Mouse (Mus musculus) small intestine, adult 2 months (tissue): Measurements from ENCODE around the gene Rtbdn. TPM values are rescaled to one million over a fixed set of nuclear protein-coding genes. Genes with fewer than 3 reads are reported as not detected.
A peak's percentile ranks its signal among the peaks of the same experiment; 100 is the strongest.

Source experiments
- H3K27ac ChIP-seq: fragments of 200-500 bp; 2 replicates; pipeline ENCODE4 v1.5.1; 2012; ENCODE audit warnings: low read depth, low read length, control low read depth, inconsistent platforms; ENCODE audit not compliant: insufficient read depth
- H3K27me3 ChIP-seq: fragments of 200-500 bp; 2 replicates; pipeline ENCODE4 v1.6.1; 2012; ENCODE audit warnings: mild to moderate bottlenecking, moderate library complexity, low read length, inconsistent platforms; ENCODE audit not compliant: control insufficient read depth, insufficient read depth
- H3K36me3 ChIP-seq: fragments of 200-500 bp; 2 replicates; pipeline ENCODE4 v1.6.1; 2012; ENCODE audit warnings: mild to moderate bottlenecking, low read length, control low read depth, inconsistent platforms; ENCODE audit not compliant: control insufficient read depth, insufficient read depth
- H3K4me1 ChIP-seq: fragments of 200-500 bp; 2 replicates; pipeline ENCODE4 v1.6.1; 2012; ENCODE audit warnings: low read length, inconsistent platforms, mixed read lengths; ENCODE audit not compliant: control insufficient read depth, insufficient read depth, insufficient read length
- H3K4me3 ChIP-seq: fragments of 200-500 bp; 2 replicates; pipeline ENCODE4 v1.5.1; 2012; ENCODE audit warnings: low read depth, mild to moderate bottlenecking, control low read depth, inconsistent platforms, low read length, moderate library complexity
- CTCF ChIP-seq: fragments of 200-500 bp; IDR thresholded peaks from 2 replicates; pipeline ENCODE4 v1.5.1; 2012; ENCODE audit warnings: low read depth, mild to moderate bottlenecking, control low read depth, inconsistent platforms, low read length, moderate library complexity, mixed read lengths; ENCODE audit not compliant: insufficient replicate concordance, insufficient read length; ENCODE audit errors: extremely low read depth
- POLR2A ChIP-seq: fragments of 200-500 bp; IDR thresholded peaks from 2 replicates; pipeline ENCODE4 v1.6.1; 2012; ENCODE audit warnings: low read depth, mild to moderate bottlenecking, control low read depth, inconsistent platforms, low read length, moderate library complexity
- WGBS: fragments of 180-500 bp; shearing (Covaris S2); methylation state at CpG from one replicate; pipeline ENCODE4 v1.1.7; 2018; 5-methylcytosine and 5-hydroxymethylcytosine counted together
- polyA plus RNA-seq: library from polyadenylated mRNA; depleted of rRNA; stranded (reverse); fragments of >200 nt; gene quantifications from 2 replicates; pipeline ENCODE4 v1.2.3, GENCODE M21; 2012

Gene Rtbdn
- polyA plus RNA-seq, 1 experiment: 0.15 TPM

DNA sequence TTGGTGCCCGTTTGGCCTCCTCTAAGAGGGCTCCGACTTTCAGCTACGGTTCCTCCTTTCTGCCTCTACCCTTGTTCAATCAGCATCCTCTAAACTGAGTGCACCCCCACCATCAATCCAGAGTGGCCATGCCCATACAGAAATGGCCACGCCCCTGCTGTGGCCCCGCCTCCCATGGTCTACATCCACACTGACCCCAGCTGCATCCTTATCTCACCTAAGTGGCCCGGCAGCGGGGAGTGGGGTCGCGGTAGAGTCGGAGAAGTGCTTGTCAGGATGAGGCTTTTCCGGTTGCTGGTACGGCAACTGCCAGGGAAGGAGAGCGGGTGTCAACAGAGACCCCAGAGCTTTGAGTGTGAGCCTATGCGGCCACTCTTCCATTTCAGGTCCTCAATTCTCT is 11.3 kb upstream of the Rtbdn start:
- TF ChIP-seq CTCF (no peak), POLR2A (no peak)
- Histone ChIP-seq H3K4me3 (no peak overlapping the region), H3K27me3 (peaks cover 33% of the 10 kb centered on the region), H3K27ac (no peak overlapping the region), H3K36me3 (no peaks in the 10 kb centered on the region), H3K4me1 (peaks cover 3% of the 10 kb centered on the region; the same call in 1 of the 2 replicates)
- 9% methylated on average over 14 of the region's 14 CpGs for whole genome bisulfite sequencing

- Histone ChIP-seq H3K4me1 (peaks cover 3% of the 10 kb centered on the region; the same call in 1 of the 2 replicates), H3K27ac (no peak overlapping the region), H3K27me3 (peaks cover 31% of the 10 kb centered on the region), H3K4me3 (peak overlapping the region; percentile 52), H3K36me3 (no peaks in the 10 kb centered on the region)
- TF ChIP-seq CTCF: no peak
- no peak for TF ChIP-seq POLR2A
- 22% methylated on average over 23 of the region's 23 CpGs for WGBS
Measured at GRCm38 (mm10) chr8:84936041-84936961, 10.5 kb upstream of the Rtbdn start.

- H3K4me1 ChIP-seq: peaks cover 3% of the 10 kb centered on the region; the same call in 1 of the 2 replicates
- no peak within 1 kb of the TSS for H3K27ac ChIP-seq
- TF ChIP-seq POLR2A: no peak
- TF ChIP-seq CTCF: peak; percentile 51
- H3K36me3 ChIP-seq: no peaks in the 10 kb centered on the region
- peak within 1 kb of the TSS; percentile 52 for H3K4me3 ChIP-seq
- 1% methylated on average over 48 of the region's 50 CpGs for WGBS
- peaks cover 28% of the 10 kb centered on the region for H3K27me3 ChIP-seq
Measured at GRCm38 (mm10) chr8:84936962-84937546, 9.7 kb upstream of the Rtbdn start, which contains the start of gene Mast1. Gene Mast1, minus strand, starts transcription at chr8:84937359.

DNA sequence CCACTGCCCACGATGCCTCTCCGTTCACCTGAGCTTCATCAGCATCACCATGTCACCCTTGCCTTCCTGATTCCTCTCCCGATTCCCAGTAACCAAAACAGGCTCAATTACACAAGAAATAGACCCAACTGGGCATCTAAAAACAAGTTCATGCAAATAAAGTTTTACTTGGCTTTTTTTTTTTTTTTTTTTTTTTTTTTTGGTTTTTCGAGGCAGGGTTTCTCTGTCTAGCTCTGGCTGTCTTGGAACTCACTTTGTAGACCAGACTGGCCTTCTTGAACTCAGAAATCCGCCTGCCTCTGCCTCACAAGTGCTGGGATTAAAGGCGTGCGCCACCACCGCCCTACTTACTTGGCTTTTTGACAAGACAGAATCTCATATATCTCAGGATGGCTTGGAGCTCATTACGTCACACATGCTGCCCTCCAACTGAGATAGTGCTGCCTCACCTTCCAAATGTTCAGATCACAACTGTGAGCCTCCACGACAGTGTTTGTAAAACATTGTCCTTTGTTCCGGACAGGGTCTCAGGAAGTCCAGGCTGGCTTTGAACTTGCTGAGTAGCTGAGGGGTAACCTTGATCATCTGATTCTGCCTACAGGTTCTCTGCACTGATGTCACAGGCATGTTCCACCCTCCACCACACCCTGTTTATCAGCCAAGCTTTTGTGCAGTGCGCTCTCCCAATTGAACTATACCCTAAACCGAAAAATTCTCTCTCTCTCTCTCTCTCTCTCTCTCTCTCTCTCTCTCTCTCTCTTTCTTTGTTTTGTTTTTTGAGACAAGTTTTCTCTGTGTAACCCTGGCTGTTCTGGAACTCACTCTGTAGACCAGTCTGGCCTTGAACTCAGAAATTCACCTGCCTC is 8.9 kb upstream of the Rtbdn start:
- 50% methylated on average over 13 of the region's 13 CpGs for WGBS
- Histone ChIP-seq H3K4me1 (peaks cover 3% of the 10 kb centered on the region; the same call in 1 of the 2 replicates), H3K27me3 (peaks cover 28% of the 10 kb centered on the region), H3K36me3 (no peaks in the 10 kb centered on the region), H3K27ac (no peak overlapping the region), H3K4me3 (no peak overlapping the region)
- no peak for TF ChIP-seq CTCF
- TF ChIP-seq POLR2A: no peak

GRCm38 (mm10) chr8:84943699-84944098 is 3.1 kb upstream of the Rtbdn start:
- peaks cover 3% of the 10 kb centered on the region; the same call in 1 of the 2 replicates for H3K4me1 ChIP-seq
- no peak overlapping the region for H3K27ac ChIP-seq
- TF ChIP-seq POLR2A (no peak), CTCF (no peak)
- 20% methylated on average over 4 of the region's 4 CpGs for WGBS
- no peaks in the 10 kb centered on the region for H3K36me3 ChIP-seq
- peaks cover 35% of the 10 kb centered on the region for H3K27me3 ChIP-seq
- no peak overlapping the region for H3K4me3 ChIP-seq

DNA sequence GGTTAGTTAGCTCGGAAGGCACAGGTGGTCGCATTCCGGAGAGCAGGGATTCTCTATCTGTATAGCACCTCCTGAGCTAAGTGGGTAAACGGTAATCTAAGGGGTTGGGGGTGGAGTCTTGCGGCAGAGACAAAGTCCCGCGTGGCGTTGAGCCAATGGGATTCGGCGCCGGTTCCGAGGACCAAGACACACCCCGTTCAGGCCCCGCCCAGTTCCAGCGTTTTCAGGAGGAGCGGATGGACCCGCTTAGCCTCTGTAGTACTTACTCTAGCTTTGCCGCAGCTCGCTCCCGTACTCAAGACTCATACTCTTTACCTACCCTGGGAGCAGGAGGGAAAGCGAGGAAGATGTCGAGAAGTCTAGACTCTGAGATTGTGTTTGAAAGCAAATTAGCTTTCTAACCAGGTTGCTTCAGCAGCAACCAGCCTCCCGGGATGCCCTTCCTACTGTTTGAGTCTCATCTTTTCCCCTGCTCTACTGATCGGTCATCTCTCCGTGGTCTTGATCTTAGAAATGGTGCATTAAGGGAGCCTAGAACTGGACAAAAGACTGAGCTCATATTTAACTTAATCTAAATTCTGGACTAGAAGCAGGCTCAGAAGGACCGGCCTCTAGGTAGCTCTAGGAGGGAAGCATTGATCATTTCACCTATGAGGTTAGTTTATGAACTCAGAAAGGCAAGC is 2.2 kb upstream of the Rtbdn start:
- Histone ChIP-seq H3K4me3 (no peak overlapping the region), H3K4me1 (peaks cover 3% of the 10 kb centered on the region; the same call in 1 of the 2 replicates), H3K27me3 (peaks cover 35% of the 10 kb centered on the region), H3K36me3 (no peaks in the 10 kb centered on the region), H3K27ac (no peak overlapping the region)
- 3% methylated on average over 26 of the region's 26 CpGs for WGBS
- no peak for TF ChIP-seq CTCF
- no peak for TF ChIP-seq POLR2A
